Mouse (Mus musculus): ENCODE measurements around the gene Scnm1. TPM values are rescaled to one million over a fixed set of nuclear protein-coding genes. Genes with fewer than 3 reads are reported as not detected.
"Not testable (repeated sequence)": the region's sequence is repeated elsewhere in the genome, so short reads cannot be mapped to it uniquely, and the experiment has no call there.

The Scnm1 gene
- polyA plus RNA-seq, 1 experiment, result 7.2 TPM

DNA sequence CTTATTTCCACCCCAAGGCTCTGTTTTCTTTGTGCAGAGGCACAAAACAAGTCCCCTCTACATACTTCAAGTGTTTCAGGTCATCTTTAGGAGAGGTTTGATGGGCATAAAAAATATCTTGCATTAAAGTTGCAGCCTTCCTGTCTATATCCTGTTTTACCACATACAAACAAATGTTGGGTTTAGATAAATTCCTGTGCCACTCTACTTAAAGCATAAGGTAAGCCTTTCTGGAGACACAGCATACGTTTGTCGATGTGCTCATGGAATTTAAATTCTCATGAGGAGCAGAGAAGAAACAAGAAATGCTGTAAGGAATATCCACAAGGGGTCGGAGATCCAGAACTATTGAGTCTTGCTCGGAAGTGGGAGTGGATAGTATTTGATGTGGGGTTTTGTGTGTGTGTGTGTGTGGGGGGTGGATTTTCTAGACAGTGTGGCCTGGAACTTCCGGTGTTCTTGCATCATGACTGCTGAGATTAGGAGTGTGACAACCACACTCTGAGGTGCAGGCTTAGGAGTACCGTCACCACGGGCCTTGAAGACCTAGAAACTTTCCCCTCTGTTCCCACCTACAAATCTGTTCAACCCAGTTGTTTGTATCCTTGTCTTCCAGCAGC is 1.7 kb upstream of the Scnm1 start:
- Histone ChIP-seq H3K27me3 (replicated peaks) (no peaks in the 10 kb centered on the region), H3K4me1 (peaks cover 50% of the 10 kb centered on the region), H3K4me3 (replicated peaks) (peak overlapping the region; percentile 92), H3K36me3 (replicated peaks; ENCODE audit: low read length) (peaks cover 53% of the 10 kb centered on the region), H3K9me3 (no peaks in the 10 kb centered on the region)
- TF ChIP-seq GATA1 (IDR thresholded peaks at IDR 0.05; ENCODE audit: borderline replicate concordance, low read length) (peak; percentile 46; the same call in 1 of the 3 replicates), FLI1 (IDR thresholded peaks at IDR 0.05; ENCODE audit: low read length) (no peak)

DNA sequence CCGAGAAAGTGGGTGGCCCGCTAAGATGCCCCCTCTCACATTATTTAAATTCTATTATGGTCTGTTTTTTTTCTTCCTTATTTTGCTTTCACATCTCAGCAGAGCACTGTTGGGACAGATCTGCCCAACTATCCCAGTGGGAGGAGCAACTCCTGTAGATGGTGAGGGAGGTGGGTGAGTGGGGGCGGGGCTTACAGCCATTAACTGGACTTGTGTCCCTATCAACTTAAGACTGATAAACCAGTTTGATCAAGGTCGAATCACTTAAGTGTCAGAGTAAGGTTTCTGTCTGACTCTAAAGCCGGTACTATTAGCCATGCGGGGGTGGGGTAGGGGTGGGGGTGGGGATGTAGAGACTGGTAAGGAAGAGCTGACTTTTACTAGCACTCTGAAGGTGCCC is 1.2 kb upstream of the Scnm1 start:
- no peak for TF ChIP-seq FLI1 (IDR thresholded peaks at IDR 0.05; ENCODE audit: low read length)
- TF ChIP-seq GATA1 (IDR thresholded peaks at IDR 0.05; ENCODE audit: borderline replicate concordance, low read length), result no peak
- Histone ChIP-seq H3K4me3 (replicated peaks) (peak overlapping the region; percentile 92), H3K9me3 (no peaks in the 10 kb centered on the region), H3K36me3 (replicated peaks; ENCODE audit: low read length) (peaks cover 52% of the 10 kb centered on the region), H3K27me3 (replicated peaks) (no peaks in the 10 kb centered on the region), H3K4me1 (peaks cover 45% of the 10 kb centered on the region)

DNA sequence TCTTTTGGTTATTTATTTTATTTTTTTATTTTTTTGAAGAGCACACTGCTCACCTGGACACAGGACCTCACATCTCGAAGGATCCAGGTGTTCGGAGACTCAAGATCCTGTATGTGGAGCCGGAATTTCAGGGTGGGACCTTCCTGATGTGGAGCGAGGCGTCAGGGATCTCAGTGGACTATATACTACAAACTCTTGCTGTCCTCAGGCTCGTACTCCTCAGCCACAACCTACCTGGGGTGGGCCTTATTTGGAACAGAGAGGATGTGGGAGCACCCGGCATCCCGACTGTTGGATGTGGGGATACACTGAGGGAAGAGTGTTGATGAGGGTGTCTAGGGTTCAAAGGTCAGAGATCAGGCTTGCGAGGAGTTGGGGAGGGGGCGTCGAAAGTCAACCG is 322 bp upstream of the Scnm1 start:
- not testable (repeated sequence) for H3K9me3 ChIP-seq; H3K27me3 ChIP-seq (replicated peaks); H3K4me3 ChIP-seq (replicated peaks)
- Histone ChIP-seq H3K4me1 (peaks cover 37% of the 10 kb centered on the region), H3K36me3 (replicated peaks; ENCODE audit: low read length) (peaks cover 53% of the 10 kb centered on the region)

DNA sequence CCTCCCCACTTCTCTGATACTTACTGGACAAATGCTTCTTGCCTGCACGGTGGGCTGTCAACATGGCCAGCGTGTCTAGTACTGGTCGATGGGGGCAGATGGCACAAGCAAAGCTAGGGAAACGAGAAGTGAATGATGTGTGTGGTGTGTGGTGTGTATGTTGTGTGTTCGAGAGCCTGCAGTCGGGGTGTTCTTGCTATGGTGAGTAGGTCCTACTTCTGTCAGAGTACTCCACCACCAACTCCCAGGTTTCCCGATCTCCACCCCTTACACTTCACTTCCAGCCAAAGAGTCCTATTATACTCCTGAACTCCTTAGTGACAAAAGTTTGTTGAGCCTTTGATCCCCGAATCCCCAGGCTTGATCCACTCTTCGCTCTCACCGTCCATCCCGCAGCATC is 635 bp downstream of the Scnm1 start:
- Histone ChIP-seq H3K9me3 (no peaks in the 10 kb centered on the region), H3K4me1 (peaks cover 41% of the 10 kb centered on the region), H3K27me3 (replicated peaks) (no peaks in the 10 kb centered on the region), H3K4me3 (replicated peaks) (peak overlapping the region; percentile 93), H3K36me3 (replicated peaks; ENCODE audit: low read length) (peaks cover 62% of the 10 kb centered on the region)
- TF ChIP-seq FLI1 (IDR thresholded peaks at IDR 0.05; ENCODE audit: low read length) (no peak), GATA1 (IDR thresholded peaks at IDR 0.05; ENCODE audit: borderline replicate concordance, low read length) (no peak)

DNA sequence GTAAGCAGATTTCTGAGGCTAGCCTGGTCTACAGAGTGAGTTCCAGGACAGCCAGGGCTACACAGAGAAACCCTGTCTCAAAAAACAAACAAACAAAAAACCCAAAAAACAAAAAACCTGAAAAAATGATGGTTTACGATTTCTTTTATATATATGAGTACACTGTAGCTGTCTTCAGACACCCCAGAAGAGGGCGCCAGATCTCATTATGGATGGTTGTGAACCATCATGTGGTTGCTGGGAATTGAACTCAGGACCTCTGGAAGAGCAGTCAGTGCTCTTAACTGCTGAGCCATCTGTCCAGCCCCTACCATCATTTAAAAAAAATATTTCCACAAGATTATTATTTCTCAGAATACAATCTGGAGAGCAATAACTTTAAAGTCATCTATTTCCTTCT is 1.4 kb downstream of the Scnm1 start:
- peaks cover 64% of the 10 kb centered on the region for H3K36me3 ChIP-seq (replicated peaks; ENCODE audit: low read length)

DNA sequence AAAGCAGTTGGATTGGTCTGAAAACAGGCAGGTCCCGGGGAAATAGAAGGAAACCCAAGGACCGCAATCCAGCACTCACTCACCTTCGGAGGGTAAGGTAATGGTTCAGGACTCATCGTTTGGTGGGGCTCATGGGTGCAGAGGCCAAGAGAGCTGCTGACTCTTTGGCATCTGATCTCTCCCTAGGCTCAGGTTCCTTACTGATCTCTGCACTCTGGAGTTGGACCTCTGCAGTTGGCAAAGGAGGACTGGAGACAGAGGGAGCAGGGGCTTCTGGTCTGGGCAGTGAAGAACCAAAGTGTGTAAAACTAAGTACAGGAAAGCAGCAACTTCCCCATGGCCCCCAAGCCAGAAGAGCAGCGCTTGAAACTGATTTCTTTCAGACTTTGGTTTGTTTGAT is 3.7 kb downstream of the Scnm1 start:
- Histone ChIP-seq H3K9me3 (no peaks in the 10 kb centered on the region), H3K36me3 (replicated peaks; ENCODE audit: low read length) (peaks cover 72% of the 10 kb centered on the region), H3K4me1 (peaks cover 18% of the 10 kb centered on the region), H3K4me3 (replicated peaks) (no peak overlapping the region), H3K27me3 (replicated peaks) (no peaks in the 10 kb centered on the region)
- no peak for TF ChIP-seq GATA1 (IDR thresholded peaks at IDR 0.05; ENCODE audit: borderline replicate concordance, low read length)
- TF ChIP-seq FLI1 (IDR thresholded peaks at IDR 0.05; ENCODE audit: low read length), result no peak

More for the DNA sequence above, 1.4 kb downstream of the Scnm1 start:
- H3K27me3 ChIP-seq (replicated peaks); H3K4me3 ChIP-seq (replicated peaks); H3K9me3 ChIP-seq: not testable (repeated sequence)
- H3K4me1 ChIP-seq, result peaks cover 38% of the 10 kb centered on the region

DNA sequence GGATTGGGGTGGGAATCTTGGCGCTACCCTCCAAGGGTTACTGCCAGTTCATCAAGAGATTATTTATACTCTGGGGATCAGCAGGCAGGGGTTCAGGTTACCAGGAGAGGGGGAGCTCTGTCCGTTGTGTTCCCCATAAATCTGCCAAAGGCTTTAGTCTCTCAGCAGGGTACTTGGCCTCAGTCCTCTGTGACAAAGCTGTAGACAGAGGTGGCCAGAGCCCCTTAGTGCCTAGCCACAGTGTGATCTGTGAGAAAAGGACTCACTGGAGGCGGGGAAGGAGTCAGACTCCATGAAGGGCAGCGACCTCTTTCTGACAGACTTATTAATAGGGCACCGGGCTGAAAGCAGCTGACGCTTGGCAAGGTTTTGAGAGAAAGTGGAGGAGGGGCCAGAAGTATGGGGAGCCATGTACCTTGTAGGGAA is 4.6 kb downstream of the Scnm1 start:
- peaks cover 81% of the 10 kb centered on the region for H3K36me3 ChIP-seq (replicated peaks; ENCODE audit: low read length)
- H3K4me3 ChIP-seq (replicated peaks), result no peak overlapping the region
- H3K27me3 ChIP-seq (replicated peaks), result no peaks in the 10 kb centered on the region
- no peaks in the 10 kb centered on the region for H3K9me3 ChIP-seq
- no peak for TF ChIP-seq GATA1 (IDR thresholded peaks at IDR 0.05; ENCODE audit: borderline replicate concordance, low read length)
- no peak for TF ChIP-seq FLI1 (IDR thresholded peaks at IDR 0.05; ENCODE audit: low read length)
- H3K4me1 ChIP-seq, result peaks cover 20% of the 10 kb centered on the region

DNA sequence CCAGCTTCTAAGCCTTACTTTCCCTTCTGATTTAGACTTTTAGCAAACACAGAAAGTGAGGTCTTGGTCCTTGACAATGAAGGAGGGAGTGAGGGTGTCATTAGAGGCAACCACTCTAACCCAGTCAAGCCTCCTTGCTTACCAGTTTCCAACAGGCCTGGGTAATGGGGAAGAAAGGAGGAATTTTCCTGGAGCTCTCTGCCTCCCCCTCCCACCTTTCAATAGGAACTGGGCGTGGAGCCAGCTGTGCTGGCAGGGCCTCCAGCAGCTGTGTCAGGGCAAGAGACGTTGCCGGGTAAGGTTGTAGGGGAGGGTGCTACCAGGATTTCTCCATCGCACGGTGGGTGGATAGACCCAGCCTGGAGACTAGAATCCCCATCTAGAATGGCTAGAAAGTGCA is 8.8 kb downstream of the Scnm1 start:
- Histone ChIP-seq H3K36me3 (replicated peaks; ENCODE audit: low read length) (peaks cover 91% of the 10 kb centered on the region), H3K4me1 (peaks cover 32% of the 10 kb centered on the region), H3K9me3 (no peaks in the 10 kb centered on the region), H3K27me3 (replicated peaks) (no peaks in the 10 kb centered on the region), H3K4me3 (replicated peaks) (no peak overlapping the region)
- TF ChIP-seq FLI1 (IDR thresholded peaks at IDR 0.05; ENCODE audit: low read length), result no peak
- TF ChIP-seq GATA1 (IDR thresholded peaks at IDR 0.05; ENCODE audit: borderline replicate concordance, low read length), result no peak

DNA sequence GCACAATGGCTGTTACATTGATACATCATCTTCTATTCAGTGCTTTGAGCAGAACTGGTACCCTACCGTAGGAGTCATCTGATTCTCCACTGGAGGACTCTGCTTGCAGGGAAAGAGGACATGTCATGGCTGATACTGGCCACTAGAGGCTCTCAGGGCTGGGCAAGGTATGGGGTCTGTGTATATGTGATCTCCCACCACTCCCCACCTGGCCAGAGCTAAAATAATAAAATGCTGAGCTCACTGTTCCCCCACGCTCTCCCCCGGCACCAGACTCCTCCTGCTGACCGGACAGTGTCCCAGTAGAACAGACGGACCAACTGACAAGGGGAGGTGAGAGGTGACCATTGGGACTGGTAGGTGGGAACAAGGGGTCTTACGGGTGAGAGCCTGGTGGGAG is 9.6 kb downstream of the Scnm1 start, which contains the start of gene Tmod4:
Gene Tmod4 (plus strand): TSS at position 231 of the 400 bp plus-strand sequence.
- Histone ChIP-seq H3K27me3 (replicated peaks) (no peaks in the 10 kb centered on the region), H3K4me3 (replicated peaks) (no peak within 1 kb of the TSS), H3K4me1 (peaks cover 36% of the 10 kb centered on the region), H3K9me3 (no peaks in the 10 kb centered on the region), H3K36me3 (replicated peaks; ENCODE audit: low read length) (peaks cover 91% of the 10 kb centered on the region)
- no peak for TF ChIP-seq GATA1 (IDR thresholded peaks at IDR 0.05; ENCODE audit: borderline replicate concordance, low read length)

DNA sequence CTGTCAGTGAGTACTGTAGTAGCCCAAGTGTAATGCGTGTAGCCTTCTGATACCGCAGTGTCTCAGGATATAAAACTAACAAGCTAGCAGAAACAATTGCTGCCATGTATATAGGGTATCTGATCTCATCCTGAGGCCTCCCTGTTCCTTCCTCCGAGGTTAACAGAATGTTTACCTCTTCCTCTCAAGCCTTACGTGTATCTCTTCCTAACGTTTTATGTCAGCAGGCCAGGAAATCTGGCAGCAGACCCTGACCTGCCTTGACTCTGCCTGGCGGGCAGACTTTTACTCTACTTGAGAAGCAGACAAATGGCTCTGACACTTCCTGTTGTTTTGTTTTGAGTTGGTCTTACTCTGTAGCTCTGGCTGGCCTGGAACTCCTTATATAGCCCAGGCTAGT is 12.2 kb downstream of the Scnm1 start:
- Histone ChIP-seq H3K36me3 (replicated peaks; ENCODE audit: low read length) (peaks cover 90% of the 10 kb centered on the region), H3K4me1 (peaks cover 49% of the 10 kb centered on the region), H3K9me3 (no peaks in the 10 kb centered on the region), H3K27me3 (replicated peaks) (no peaks in the 10 kb centered on the region), H3K4me3 (replicated peaks) (no peak overlapping the region)
- no peak for TF ChIP-seq FLI1 (IDR thresholded peaks at IDR 0.05; ENCODE audit: low read length)
- no peak for TF ChIP-seq GATA1 (IDR thresholded peaks at IDR 0.05; ENCODE audit: borderline replicate concordance, low read length)

DNA sequence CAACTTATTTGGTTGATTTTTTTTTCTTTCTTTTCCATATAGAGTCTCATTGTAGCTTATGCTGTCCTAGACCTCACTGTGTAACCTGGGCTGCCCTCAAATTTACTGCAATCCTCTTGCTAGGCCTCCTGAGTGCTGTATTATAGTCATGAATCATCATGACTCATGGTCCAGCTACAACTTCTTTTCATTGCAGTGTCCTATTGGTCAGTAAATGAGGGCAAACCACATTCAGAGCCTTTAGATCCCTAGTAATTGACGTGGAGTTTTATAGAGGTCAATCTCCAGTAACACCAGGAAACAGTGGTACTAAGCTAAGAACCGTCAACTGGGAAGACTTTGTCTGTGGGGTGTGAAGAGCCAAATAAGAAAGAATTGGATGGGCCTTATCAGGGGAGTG is 16.1 kb downstream of the Scnm1 start:
- H3K27me3 ChIP-seq (replicated peaks), result no peaks in the 10 kb centered on the region
- H3K4me3 ChIP-seq (replicated peaks), result peak overlapping the region; percentile 18
- TF ChIP-seq GATA1 (IDR thresholded peaks at IDR 0.05; ENCODE audit: borderline replicate concordance, low read length), result no peak
- TF ChIP-seq FLI1 (IDR thresholded peaks at IDR 0.05; ENCODE audit: low read length), result no peak
- peaks cover 81% of the 10 kb centered on the region for H3K36me3 ChIP-seq (replicated peaks; ENCODE audit: low read length)
- H3K4me1 ChIP-seq, result peaks cover 57% of the 10 kb centered on the region
- no peaks in the 10 kb centered on the region for H3K9me3 ChIP-seq

All from megakaryocyte, embryonic 14.5 days (primary cell).